Mouse (Mus musculus) liver, embryonic 15.5 days (tissue): ENCODE measurements around the gene Rrnad1. TPM values are rescaled to one million over a fixed set of nuclear protein-coding genes. Genes with fewer than 3 reads are reported as not detected.

ENCODE experiments used
- ATAC-seq: fragments of 200-750 bp; cut with Nextera tagmentation; 2 replicates; pipeline ENCODE4 v1.8.0; 2017; ENCODE audit warnings: moderate number of reproducible peaks, mild to moderate bottlenecking, moderate library complexity; ENCODE audit not compliant: insufficient read depth
- H3K27ac ChIP-seq: fragments of 300-500 bp; sonication (generic); replicated peaks from 2 replicates; pipeline ENCODE4 v1.5.1; 2015; ENCODE audit warnings: mild to moderate bottlenecking, inconsistent platforms
- H3K27me3 ChIP-seq: fragments of 300-500 bp; sonication (generic); 2 replicates; pipeline ENCODE4 v1.6.1; 2015; ENCODE audit warnings: mild to moderate bottlenecking, inconsistent platforms
- H3K36me3 ChIP-seq: fragments of 300-500 bp; sonication (generic); replicated peaks from 2 replicates; pipeline ENCODE4 v1.6.1; 2015; ENCODE audit warnings: moderate library complexity, mild to moderate bottlenecking, inconsistent platforms
- H3K4me1 ChIP-seq: fragments of 300-500 bp; sonication (generic); replicated peaks from 2 replicates; pipeline ENCODE4 v1.6.1; 2015; ENCODE audit warnings: inconsistent platforms
- H3K4me2 ChIP-seq: fragments of 300-500 bp; sonication (generic); 2 replicates; pipeline ENCODE4 v1.6.1; 2015; ENCODE audit warnings: moderate library complexity, mild to moderate bottlenecking, inconsistent platforms
- H3K4me3 ChIP-seq: fragments of 300-500 bp; sonication (generic); replicated peaks from 2 replicates; pipeline ENCODE4 v1.5.1; 2015; ENCODE audit warnings: mild to moderate bottlenecking, inconsistent platforms
- H3K9ac ChIP-seq: fragments of 300-500 bp; sonication (generic); 2 replicates; pipeline ENCODE4 v1.6.1; 2015; ENCODE audit warnings: moderate library complexity, mild to moderate bottlenecking, inconsistent platforms
- H3K9me3 ChIP-seq: fragments of 300-500 bp; sonication (generic); replicated peaks from 2 replicates; pipeline ENCODE4 v1.6.1; 2016; ENCODE audit warnings: inconsistent platforms
- WGBS: fragments of 180-500 bp; shearing (Covaris S2); methylation state at CpG from one replicate; pipeline ENCODE4 v1.1.7; 2015; ENCODE audit warnings: mixed read lengths; ENCODE audit not compliant: insufficient replicate concordance; 5-methylcytosine and 5-hydroxymethylcytosine counted together
- polyA plus RNA-seq: library from polyadenylated mRNA; unstranded; fragments of >200 nt; fragmentation: Nextera tagmentation; extraction: Ambion mirVana; gene quantifications from 2 replicates; pipeline ENCODE4 v1.2.1, GENCODE M21; 2015

Gene Rrnad1
- polyA plus RNA-seq, 1 experiment from 2014 or later, result 5.6 TPM

- H3K4me3 ChIP-seq, result no peak overlapping the region
- no peak overlapping the region for H3K4me2 ChIP-seq
- H3K36me3 ChIP-seq, result peaks cover 83% of the 10 kb centered on the region
- no peak for ATAC-seq
- peaks cover 43% of the 10 kb centered on the region for H3K4me1 ChIP-seq
- H3K27me3 ChIP-seq, result no peaks in the 10 kb centered on the region
- H3K9ac ChIP-seq, result no peak overlapping the region
- WGBS, result 70% methylated on average over 4 of the region's 4 CpGs
- no peaks in the 10 kb centered on the region for H3K9me3 ChIP-seq
- no peak overlapping the region for H3K27ac ChIP-seq
These were observed 4.7 kb upstream of the Rrnad1 start for GRCm38 (mm10) chr3:87935201-87935600.

- WGBS, result 75% methylated on average over 4 of the region's 4 CpGs
- Histone ChIP-seq H3K36me3 (peaks cover 76% of the 10 kb centered on the region), H3K4me2 (no peak overlapping the region), H3K27ac (no peak overlapping the region), H3K9ac (no peak overlapping the region), H3K27me3 (no peaks in the 10 kb centered on the region), H3K9me3 (no peaks in the 10 kb centered on the region), H3K4me3 (no peak overlapping the region), H3K4me1 (peaks cover 44% of the 10 kb centered on the region)
- ATAC-seq, result no peak
These were observed 4.0 kb upstream of the Rrnad1 start for GRCm38 (mm10) chr3:87934501-87934900.

- 71% methylated on average over 5 of the region's 5 CpGs for WGBS
- Histone ChIP-seq H3K9ac (no peak overlapping the region), H3K4me2 (no peak overlapping the region), H3K36me3 (peaks cover 71% of the 10 kb centered on the region), H3K27ac (no peak overlapping the region), H3K27me3 (no peaks in the 10 kb centered on the region), H3K4me3 (no peak overlapping the region), H3K4me1 (peaks cover 49% of the 10 kb centered on the region), H3K9me3 (no peaks in the 10 kb centered on the region)
- no peak for ATAC-seq
These were observed 3.5 kb upstream of the Rrnad1 start for GRCm38 (mm10) chr3:87934026-87934425.

GRCm38 (mm10) chr3:87929341-87930077, 1.0 kb downstream of the Rrnad1 start:
- 3% methylated on average over 26 of the region's 26 CpGs for WGBS
- peaks cover 63% of the 10 kb centered on the region for H3K36me3 ChIP-seq
- H3K4me3 ChIP-seq, result peak overlapping the region; percentile 86
- H3K27ac ChIP-seq, result peak overlapping the region; percentile 89
- peak overlapping the region; percentile 79 for H3K9ac ChIP-seq
- H3K4me2 ChIP-seq, result peak overlapping the region; percentile 87
- ATAC-seq, result peak; percentile 47
- no peaks in the 10 kb centered on the region for H3K27me3 ChIP-seq
- H3K9me3 ChIP-seq, result no peaks in the 10 kb centered on the region
- peaks cover 41% of the 10 kb centered on the region for H3K4me1 ChIP-seq

- H3K4me2 ChIP-seq, result no peak overlapping the region
- whole genome bisulfite sequencing, result 81% methylated on average over 5 of the region's 5 CpGs
- no peak for ATAC-seq
- H3K9me3 ChIP-seq, result no peaks in the 10 kb centered on the region
- no peak overlapping the region for H3K4me3 ChIP-seq
- H3K4me1 ChIP-seq, result peaks cover 30% of the 10 kb centered on the region
- no peak overlapping the region for H3K27ac ChIP-seq
- no peak overlapping the region for H3K9ac ChIP-seq
- peaks cover 66% of the 10 kb centered on the region for H3K36me3 ChIP-seq
- H3K27me3 ChIP-seq, result no peaks in the 10 kb centered on the region
These were observed 3.1 kb downstream of the Rrnad1 start for GRCm38 (mm10) chr3:87927452-87927851.

GRCm38 (mm10) chr3:87924996-87925395, 5.5 kb downstream of the Rrnad1 start:
- peaks cover 26% of the 10 kb centered on the region for H3K4me1 ChIP-seq
- H3K9ac ChIP-seq, result no peak overlapping the region
- H3K4me3 ChIP-seq, result no peak overlapping the region
- H3K9me3 ChIP-seq, result no peaks in the 10 kb centered on the region
- H3K4me2 ChIP-seq, result no peak overlapping the region
- H3K36me3 ChIP-seq, result peaks cover 61% of the 10 kb centered on the region
- no peak for ATAC-seq
- no peak overlapping the region for H3K27ac ChIP-seq
- no peaks in the 10 kb centered on the region for H3K27me3 ChIP-seq
- 80% methylated on average over 7 of the region's 7 CpGs for WGBS

GRCm38 (mm10) chr3:87920270-87920943, 10.1 kb downstream of the Rrnad1 start:
- H3K4me2 ChIP-seq, result peak overlapping the region; percentile 85
- ATAC-seq, result no peak
- peak overlapping the region; percentile 75 for H3K9ac ChIP-seq
- WGBS, result 54% methylated on average over 9 of the region's 9 CpGs
- H3K27ac ChIP-seq, result no peak overlapping the region; the same call in 1 of the 2 replicates
- H3K9me3 ChIP-seq, result no peaks in the 10 kb centered on the region
- peak overlapping the region; percentile 69 for H3K4me3 ChIP-seq
- no peaks in the 10 kb centered on the region for H3K27me3 ChIP-seq
- peaks cover 27% of the 10 kb centered on the region for H3K4me1 ChIP-seq
- H3K36me3 ChIP-seq, result peaks cover 61% of the 10 kb centered on the region

GRCm38 (mm10) chr3:87919336-87920108, 11.0 kb downstream of the Rrnad1 start, which contains the start of gene Mrpl24:
TSS of gene Mrpl24 (plus strand) at chr3:87919506.
- Histone ChIP-seq H3K27ac (peak within 1 kb of the TSS; percentile 82), H3K9ac (peak within 1 kb of the TSS; percentile 75), H3K9me3 (no peaks in the 10 kb centered on the region), H3K4me2 (peak within 1 kb of the TSS; percentile 85), H3K36me3 (peaks cover 61% of the 10 kb centered on the region), H3K4me3 (peak within 1 kb of the TSS; percentile 69), H3K4me1 (peaks cover 33% of the 10 kb centered on the region), H3K27me3 (no peaks in the 10 kb centered on the region)
- peak; percentile 74 for ATAC-seq
- under 1% methylated on average over 30 of the region's 30 CpGs for WGBS

- Histone ChIP-seq H3K27me3 (no peaks in the 10 kb centered on the region), H3K4me3 (peak overlapping the region; percentile 69; the same call in 1 of the 2 replicates), H3K36me3 (peaks cover 61% of the 10 kb centered on the region), H3K9me3 (no peaks in the 10 kb centered on the region), H3K27ac (peak overlapping the region; percentile 82), H3K4me1 (peaks cover 43% of the 10 kb centered on the region), H3K9ac (no peak overlapping the region), H3K4me2 (peak overlapping the region; percentile 85)
- WGBS, result 80% methylated on average over 1 of the region's 1 CpGs
- no peak for ATAC-seq
These were observed 12.0 kb downstream of the Rrnad1 start for GRCm38 (mm10) chr3:87918551-87918950.

- H3K36me3 ChIP-seq, result peaks cover 61% of the 10 kb centered on the region
- 91% methylated on average over 1 of the region's 1 CpGs for WGBS
These were observed 13.5 kb downstream of the Rrnad1 start for GRCm38 (mm10) chr3:87916990-87917389.

GRCm38 (mm10) chr3:87913891-87914290, 16.6 kb downstream of the Rrnad1 start:
- Histone ChIP-seq H3K27me3 (no peaks in the 10 kb centered on the region), H3K4me1 (peaks cover 69% of the 10 kb centered on the region), H3K4me2 (peak overlapping the region; percentile 32), H3K9ac (peak overlapping the region; percentile 23; the same call in 1 of the 2 replicates), H3K4me3 (no peak overlapping the region), H3K36me3 (peaks cover 67% of the 10 kb centered on the region), H3K27ac (peak overlapping the region; percentile 53), H3K9me3 (no peaks in the 10 kb centered on the region)
- WGBS, result 52% methylated on average over 10 of the region's 10 CpGs
- ATAC-seq, result no peak; the same call in 1 of the 2 replicates

More at GRCm38 (mm10) chr3:87916990-87917389, 13.5 kb downstream of the Rrnad1 start:
- Histone ChIP-seq H3K4me2 (no peak overlapping the region), H3K9me3 (no peaks in the 10 kb centered on the region), H3K4me3 (no peak overlapping the region), H3K27me3 (no peaks in the 10 kb centered on the region), H3K27ac (no peak overlapping the region), H3K4me1 (peaks cover 58% of the 10 kb centered on the region), H3K9ac (no peak overlapping the region)
- no peak for ATAC-seq
